In the genomic region with DNA sequence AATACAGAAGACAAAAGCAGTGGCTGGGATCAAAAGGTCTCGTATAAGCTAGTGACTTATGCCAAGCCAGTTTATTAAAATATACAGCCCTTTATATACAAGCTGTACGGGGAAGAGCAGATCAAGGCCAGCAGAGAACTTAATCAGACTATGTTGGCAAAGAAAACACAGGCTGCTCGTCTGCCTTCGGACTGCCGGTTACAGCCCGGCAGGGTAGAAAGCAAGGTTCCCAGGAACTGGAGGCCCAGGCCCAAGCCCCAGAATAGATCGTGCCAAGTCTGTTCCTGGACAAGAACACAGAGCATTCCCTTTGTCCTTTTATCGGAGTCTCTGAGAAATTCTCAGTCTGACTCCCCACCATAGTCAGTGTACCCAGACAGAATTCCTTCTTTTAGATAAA, we compare ENCODE assay signal across 21 mouse cellular contexts. TPM values are rescaled to one million over a fixed set of nuclear protein-coding genes. Genes with fewer than 3 reads are reported as not detected.
DNase-seq lines count a peak whose midpoint lies in the region; ATAC-seq and TF ChIP-seq lines count a peak whose summit lies in the region.
"Had no signal": no experiment of that assay in that cellular context is flagged by ENCODE, and none has a peak within 500 bp of the region (broad histone marks: within the 10 kb centered on the region; RNA-seq: fewer than 3 reads in every experiment).

No protein-coding gene starts in this region.

- H3K9ac ChIP-seq in lung, embryonic 14.5 days = no peak overlapping the region
- no peak overlapping the region for H3K9ac ChIP-seq in stomach, embryonic 16.5 days (ENCODE audit: low read length)
- no peak overlapping the region for H3K9ac ChIP-seq in stomach, postnatal 0 days (ENCODE audit: low read length)
- H3K9ac ChIP-seq: embryonic facial prominence, embryonic 13.5 days; forebrain, embryonic 12.5 days; heart, embryonic 12.5 days; hindbrain, embryonic 15.5 days had no signal

- ATAC-seq in lung, embryonic 14.5 days (ENCODE audit: insufficient read depth) = peak; percentile 29
- no peak for ATAC-seq in stomach, embryonic 16.5 days (ENCODE audit: insufficient read depth, low FRiP score)
- no peak for ATAC-seq in stomach, postnatal 0 days (ENCODE audit: low FRiP score, low TSS enrichment)

- H3K27me3 ChIP-seq in lung, embryonic 14.5 days (ENCODE audit: insufficient read depth, low read length) = no peaks in the 10 kb centered on the region
- no peaks in the 10 kb centered on the region for H3K27me3 ChIP-seq in stomach, embryonic 16.5 days (ENCODE audit: control insufficient read depth, insufficient read depth, low read length)
- H3K27me3 ChIP-seq in stomach, postnatal 0 days (ENCODE audit: control insufficient read depth, insufficient read depth, low read length) = no peaks in the 10 kb centered on the region
- H3K27me3 ChIP-seq: embryonic facial prominence, embryonic 13.5 days; forebrain, embryonic 12.5 days; heart, embryonic 12.5 days; hindbrain, embryonic 15.5 days had no signal

- H3K9me3 ChIP-seq in lung, embryonic 14.5 days (ENCODE audit: low read depth, low read length) = no peaks in the 10 kb centered on the region
- H3K9me3 ChIP-seq in stomach, embryonic 16.5 days (replicated peaks; ENCODE audit: control insufficient read depth, low read length) = no peaks in the 10 kb centered on the region
- H3K9me3 ChIP-seq in stomach, postnatal 0 days (ENCODE audit: control insufficient read depth, low read length) = no peaks in the 10 kb centered on the region
- H3K9me3 ChIP-seq: embryonic facial prominence, embryonic 13.5 days; forebrain, embryonic 12.5 days; heart, embryonic 12.5 days; hindbrain, embryonic 10.5 days; hindbrain, embryonic 15.5 days had no signal

- no peaks in the 10 kb centered on the region for H3K4me1 ChIP-seq in lung, embryonic 14.5 days (ENCODE audit: insufficient read depth)
- peaks cover 4% of the 10 kb centered on the region; the same call in 1 of the 2 replicates for H3K4me1 ChIP-seq in stomach, embryonic 16.5 days (ENCODE audit: control insufficient read depth, insufficient read depth, low read length)
- no peaks in the 10 kb centered on the region for H3K4me1 ChIP-seq in stomach, postnatal 0 days (replicated peaks; ENCODE audit: control insufficient read depth, insufficient read depth)
- H3K4me1 ChIP-seq: embryonic facial prominence, embryonic 13.5 days; forebrain, embryonic 12.5 days; hindbrain, embryonic 10.5 days; hindbrain, embryonic 15.5 days had no signal

- peak; percentile 42 to 64 for DNase-seq in cerebellum, postnatal 10 days
- DNase-seq in cerebellum, adult 11 months = no peak
- peak; percentile 70 for DNase-seq in lung, embryonic 14.5 days
- no peak for DNase-seq in lung, postnatal 14 days
- no peak for DNase-seq in stomach, postnatal 0 days (ENCODE audit: low spot score)
- no peak for DNase-seq in adrenal gland, adult 18-20 months (ENCODE audit: low spot score in 2 of 2)
- DNase-seq: adrenal gland, postnatal 14 days; cerebellum, adult 9-10 months; cerebellum, postnatal 36 days; gastrocnemius, postnatal 10 days; heart, adult 2 months had no signal

- WGBS in lung, embryonic 14.5 days = 32% methylated on average over 8 of the region's 8 CpGs
- 57% methylated on average over 8 of the region's 8 CpGs for WGBS in stomach, embryonic 16.5 days
- WGBS in stomach, postnatal 0 days = 47% methylated on average over 8 of the region's 8 CpGs

- no peak for TF ChIP-seq CTCF in lung, embryonic 14.5 days (IDR thresholded peaks at IDR 0.05; ENCODE audit: low read depth)
- TF ChIP-seq CTCF in stomach, postnatal 0 days (IDR thresholded peaks at IDR 0.05; ENCODE audit: low read depth) = no peak

- no peak overlapping the region for H3K4me2 ChIP-seq in lung, embryonic 14.5 days
- H3K4me2 ChIP-seq in stomach, embryonic 16.5 days (ENCODE audit: low read depth, low read length) = no peak overlapping the region
- H3K4me2 ChIP-seq in stomach, postnatal 0 days (replicated peaks; ENCODE audit: low read depth) = no peak overlapping the region
- H3K4me2 ChIP-seq: embryonic facial prominence, embryonic 13.5 days; forebrain, embryonic 12.5 days; heart, embryonic 12.5 days; hindbrain, embryonic 15.5 days had no signal

- no peaks in the 10 kb centered on the region for H3K36me3 ChIP-seq in lung, embryonic 14.5 days (ENCODE audit: insufficient read depth)
- H3K36me3 ChIP-seq in stomach, embryonic 16.5 days (ENCODE audit: control insufficient read depth, insufficient read depth, low read length) = no peaks in the 10 kb centered on the region
- H3K36me3 ChIP-seq in stomach, postnatal 0 days (ENCODE audit: control insufficient read depth, insufficient read depth, low read length) = no peaks in the 10 kb centered on the region
- H3K36me3 ChIP-seq: embryonic facial prominence, embryonic 13.5 days; forebrain, embryonic 12.5 days; heart, embryonic 12.5 days; hindbrain, embryonic 10.5 days; hindbrain, embryonic 15.5 days had no signal

- no peak overlapping the region for H3K4me3 ChIP-seq in lung, embryonic 14.5 days (ENCODE audit: low read depth, low read length)
- H3K4me3 ChIP-seq in stomach, embryonic 16.5 days (replicated peaks; ENCODE audit: low read length) = no peak overlapping the region
- no peak overlapping the region for H3K4me3 ChIP-seq in stomach, postnatal 0 days (ENCODE audit: low read depth, low read length)
- H3K4me3 ChIP-seq: embryonic facial prominence, embryonic 13.5 days; forebrain, embryonic 12.5 days; heart, adult 2 months; heart, embryonic 12.5 days; hindbrain, embryonic 10.5 days; hindbrain, embryonic 15.5 days had no signal

- peak overlapping the region; percentile 80 for H3K27ac ChIP-seq in lung, embryonic 14.5 days (ENCODE audit: low read depth)
- peak overlapping the region; percentile 33; the same call in 1 of the 2 replicates for H3K27ac ChIP-seq in stomach, embryonic 16.5 days (ENCODE audit: low read length)
- H3K27ac ChIP-seq in stomach, postnatal 0 days (replicated peaks) = no peak overlapping the region
- H3K27ac ChIP-seq: embryonic facial prominence, embryonic 13.5 days; forebrain, embryonic 12.5 days; heart, adult 2 months; hindbrain, embryonic 10.5 days; hindbrain, embryonic 15.5 days had no signal

- no peak for TF ChIP-seq EP300 in stomach, postnatal 0 days (optimal IDR thresholded peaks at IDR 0.05)

RNA-seq across cellular contexts. Expression of a gene that starts 25.7 kb away (rescaled TPM):
- polyA plus RNA-seq in lung, embryonic 14.5 days (2014; fragmentation: Nextera tagmentation; extraction: Ambion mirVana) = not detected in 2 replicates
- 26.5 and 31.3 TPM in 2 replicates for polyA plus RNA-seq in stomach, embryonic 16.5 days (2015; fragmentation: Nextera tagmentation; extraction: Ambion mirVana)
- polyA plus RNA-seq in stomach, postnatal 0 days (2015; fragmentation: Nextera tagmentation; extraction: Ambion mirVana) = 4.6 and 11.2 TPM in 2 replicates
- total RNA-seq in adrenal gland, adult 18-20 months (2021) = under 1 TPM in 1 of 2 experiments, not detected in 1; 0.86 TPM
- total RNA-seq: heart, adult 2 months; heart, postnatal 25 days; MEL had no signal
- polyA plus RNA-seq: C2C12; embryonic facial prominence, embryonic 13.5 days; forebrain, embryonic 12.5 days; frontal cortex, adult 2 months; hindbrain, embryonic 10.5 days had no signal

RNA-seq across cellular contexts. Expression of a gene that starts 44.0 kb away (rescaled TPM):
- 0.11 and 0.20 TPM in 2 replicates for polyA plus RNA-seq in lung, embryonic 14.5 days (2014; fragmentation: Nextera tagmentation; extraction: Ambion mirVana)
- 28.7 and 36.9 TPM in 2 replicates for polyA plus RNA-seq in stomach, embryonic 16.5 days (2015; fragmentation: Nextera tagmentation; extraction: Ambion mirVana)
- polyA plus RNA-seq in stomach, postnatal 0 days (2015; fragmentation: Nextera tagmentation; extraction: Ambion mirVana) = 3.9 and 10.0 TPM in 2 replicates
- 1 to 10 TPM in 1 of 2 experiments, not detected in 1; 1.4 TPM for total RNA-seq in adrenal gland, adult 18-20 months (2021)
- total RNA-seq: heart, adult 2 months; heart, postnatal 25 days; MEL had no signal
- polyA plus RNA-seq: C2C12; embryonic facial prominence, embryonic 13.5 days; forebrain, embryonic 12.5 days; heart, adult 2 months; hindbrain, embryonic 10.5 days had no signal

Comparison
In these comparisons a context has a peak if more than half of its experiments do, and no peak if none do; other contexts are left out.
1. DNase-seq: peak in cerebellum, postnatal 10 days (2 of 2) and lung, embryonic 14.5 days (single experiment); none in cerebellum, adult 11 months (single experiment), lung, postnatal 14 days (single experiment), stomach, postnatal 0 days (single experiment) and adrenal gland, adult 18-20 months (0 of 2).